Mouse (Mus musculus) subcutaneous adipose tissue, adult 2 months (tissue): Measurements from ENCODE around the gene Id2. TPM values are rescaled to one million over a fixed set of nuclear protein-coding genes. Genes with fewer than 3 reads are reported as not detected.

ENCODE experiments used
- polyA plus RNA-seq: library from polyadenylated mRNA; depleted of rRNA; stranded (reverse); fragments of >200 nt; gene quantifications from 2 replicates; pipeline ENCODE4 v1.2.3, GENCODE M21; 2012; ENCODE audit warnings: low replicate concordance; rRNA removed

The Id2 gene
- polyA plus RNA-seq, result 25.5 and 168 TPM in 2 replicates

GRCm38 (mm10) chr12:25097052-25097209 is at the start of gene Id2:
Gene Id2, minus strand, starts transcription at chr12:25097140.

Other genes starting within 250 kb of the Id2 start
- 26.2 and 37.2 TPM in 2 replicates for gene Kidins220, start 122.2 kb downstream of the Id2 start, polyA plus RNA-seq